Mouse (Mus musculus): ENCODE data around the gene Stk11ip.

Gene Stk11ip

GRCm38 (mm10) chr1:75521321-75522031, at the start of gene Stk11ip:
Stk11ip (plus strand) TSS chr1:75521529.
- peak; percentile 92 for DNase-seq (ENCODE audit: low read depth, low spot score)

DNA sequence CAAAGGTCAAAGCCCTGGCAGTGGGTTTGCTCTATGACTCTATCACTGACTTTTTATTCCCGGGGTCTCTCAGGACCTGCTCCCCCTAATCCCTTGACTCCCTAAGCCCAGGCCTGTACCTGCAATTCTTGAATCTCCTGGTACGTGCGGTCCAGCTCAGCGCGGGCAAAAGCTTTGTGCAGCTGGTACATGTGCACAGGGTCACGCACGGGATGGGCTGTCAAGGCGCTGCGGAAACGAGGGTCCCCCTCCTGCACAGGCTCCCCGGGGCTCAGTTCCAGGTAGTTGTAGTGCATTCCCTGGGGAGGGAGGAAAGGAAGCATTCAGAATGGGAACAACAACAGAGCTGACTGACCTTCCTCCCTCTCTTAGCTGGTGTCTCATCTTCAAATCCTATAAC, 44.9 kb upstream of the Stk11ip start:
- DNase-seq (ENCODE audit: low read depth, low spot score), result no peak

- peak; percentile 76 for DNase-seq (ENCODE audit: low read depth, low spot score)
These were observed 43.9 kb upstream of the Stk11ip start for GRCm38 (mm10) chr1:75477264-75477965.

GRCm38 (mm10) chr1:75477966-75478290, 43.4 kb upstream of the Stk11ip start:
- no peak for DNase-seq (ENCODE audit: low read depth, low spot score)

GRCm38 (mm10) chr1:75478497-75478896, 42.8 kb upstream of the Stk11ip start:
- DNase-seq (ENCODE audit: low read depth, low spot score), result no peak

DNA sequence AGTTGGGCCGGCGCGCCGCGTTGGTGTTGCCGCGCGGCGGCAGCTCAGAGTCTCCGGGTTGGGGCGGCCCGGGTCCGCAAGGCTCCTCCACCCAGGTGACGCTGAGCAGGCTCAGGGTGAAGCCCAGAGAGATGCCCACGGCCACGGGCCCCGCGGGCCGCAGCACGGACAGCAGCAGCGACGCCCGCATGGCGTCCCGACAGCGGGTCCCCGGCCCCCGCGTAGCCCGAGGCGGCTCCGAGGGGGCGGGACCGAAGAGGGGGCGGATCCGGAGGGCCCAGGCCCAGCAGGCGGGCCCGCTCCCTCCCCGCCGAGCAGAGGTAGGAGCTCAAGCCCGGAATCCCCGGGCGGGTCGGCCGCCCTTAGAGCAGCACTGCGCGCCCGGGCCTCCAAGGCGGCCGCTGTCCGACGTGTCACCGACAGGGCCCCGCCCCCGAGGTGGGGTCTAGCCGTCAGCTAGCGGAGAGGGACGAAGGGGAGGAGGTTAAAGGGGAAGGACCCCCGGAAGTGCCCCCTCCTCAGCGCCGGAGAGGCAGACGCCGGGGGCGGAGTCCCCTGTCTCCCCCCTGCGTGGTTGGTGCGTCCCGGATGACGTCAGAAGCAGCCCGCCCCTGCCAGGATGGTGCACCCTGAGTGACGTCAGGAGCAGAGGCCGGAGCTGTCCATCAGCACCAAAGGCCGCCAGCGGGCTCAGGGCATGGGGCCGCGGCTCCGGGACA, 42.3 kb upstream of the Stk11ip start, which contains the start of the genes Chpf and Tmem198:
Chpf (minus strand) TSS at position 392 of the 719 bp plus-strand sequence.
Tmem198 (plus strand) TSS at position 617 of the 719 bp plus-strand sequence.
- peak; percentile 95 for DNase-seq (ENCODE audit: low read depth, low spot score)

- DNase-seq (ENCODE audit: low read depth, low spot score), result no peak
These were observed 41.7 kb upstream of the Stk11ip start for GRCm38 (mm10) chr1:75479635-75479989.

DNA sequence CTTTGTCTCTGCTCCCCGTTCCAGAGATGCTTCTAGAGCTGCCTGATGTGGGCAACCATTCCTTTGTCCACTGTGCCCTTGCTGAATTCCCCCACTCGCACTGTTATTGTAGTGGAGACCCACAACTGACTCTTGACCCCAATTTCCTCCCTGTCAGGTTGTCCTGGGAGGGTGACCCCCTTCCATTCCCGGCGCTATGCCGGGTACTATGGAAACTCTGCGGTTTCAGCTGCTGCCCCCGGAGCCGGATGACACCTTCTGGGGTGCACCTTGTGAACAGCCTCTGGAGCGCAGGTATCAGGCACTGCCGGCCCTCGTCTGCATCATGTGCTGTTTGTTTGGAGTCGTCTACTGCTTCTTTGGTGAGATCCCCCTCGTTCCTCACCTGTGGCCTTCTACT, 41.3 kb upstream of the Stk11ip start:
- DNase-seq (ENCODE audit: low read depth, low spot score), result no peak

GRCm38 (mm10) chr1:75480735-75481134, 40.6 kb upstream of the Stk11ip start:
- no peak for DNase-seq (ENCODE audit: low read depth, low spot score)

DNA sequence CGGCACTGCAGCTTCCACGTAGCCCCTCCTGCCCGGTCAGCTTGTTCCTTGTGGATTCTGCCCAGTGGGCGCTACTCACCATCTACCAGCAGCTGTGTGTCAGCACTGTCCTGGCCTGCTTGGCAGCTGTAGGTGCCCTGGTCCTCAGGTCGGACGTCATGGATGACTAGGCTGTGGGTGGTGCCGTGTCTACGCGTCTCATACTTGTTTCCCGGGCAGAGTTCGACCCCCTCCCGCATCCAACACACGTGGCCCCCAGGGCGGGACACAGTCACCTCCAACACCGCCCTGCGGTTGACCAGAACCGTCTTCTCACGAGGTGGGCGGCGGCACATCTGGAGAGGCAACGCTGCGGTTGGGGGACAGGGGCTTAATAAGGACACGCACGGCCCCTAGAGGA, 34.8 kb upstream of the Stk11ip start:
- no peak for DNase-seq (ENCODE audit: low read depth, low spot score)

- no peak for DNase-seq (ENCODE audit: low read depth, low spot score)
These were observed 34.3 kb upstream of the Stk11ip start for GRCm38 (mm10) chr1:75487040-75487404.

- peak; percentile 57 for DNase-seq (ENCODE audit: low read depth, low spot score)
These were observed 33.7 kb upstream of the Stk11ip start for GRCm38 (mm10) chr1:75487405-75488161.

DNA sequence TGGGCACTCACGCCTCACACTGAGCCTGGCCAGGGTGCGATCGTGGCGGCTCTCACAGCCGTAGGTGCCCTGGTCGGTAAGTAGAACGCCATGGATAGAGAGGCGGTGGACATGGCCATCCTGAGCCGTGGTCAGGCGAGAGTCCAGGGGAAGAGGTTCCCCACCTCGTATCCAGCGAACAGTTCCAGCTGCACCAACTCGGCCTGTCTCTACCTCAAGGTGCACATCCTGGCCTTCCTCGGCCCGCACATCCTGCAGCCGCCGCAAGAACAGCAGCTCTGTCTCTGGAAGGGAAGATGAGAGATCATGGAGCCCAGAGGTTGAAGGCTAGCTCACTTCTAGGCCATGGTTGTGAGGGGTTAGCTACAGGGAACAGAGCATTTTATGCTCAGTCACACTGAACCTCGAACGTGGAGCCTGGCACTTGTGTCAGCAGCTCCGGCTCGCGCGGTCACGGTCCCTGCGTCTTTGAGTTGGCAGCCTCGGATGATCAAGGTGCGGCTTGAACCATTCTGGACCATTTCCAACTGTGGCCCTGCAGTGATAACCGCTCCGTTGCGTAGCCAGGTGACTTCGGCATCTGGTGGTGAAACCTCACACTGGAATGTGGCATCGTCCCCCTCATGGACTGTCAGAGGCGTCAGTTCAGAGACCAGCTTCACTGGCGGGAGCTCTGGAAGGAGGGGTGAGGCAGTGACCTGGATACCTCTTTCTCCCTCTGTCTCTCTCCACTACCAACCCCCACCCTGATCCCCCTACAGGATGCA, 30.4 kb upstream of the Stk11ip start:
- DNase-seq (ENCODE audit: low read depth, low spot score), result no peak

- DNase-seq (ENCODE audit: low read depth, low spot score), result no peak
These were observed 28.7 kb upstream of the Stk11ip start for GRCm38 (mm10) chr1:75492579-75493170.

DNA sequence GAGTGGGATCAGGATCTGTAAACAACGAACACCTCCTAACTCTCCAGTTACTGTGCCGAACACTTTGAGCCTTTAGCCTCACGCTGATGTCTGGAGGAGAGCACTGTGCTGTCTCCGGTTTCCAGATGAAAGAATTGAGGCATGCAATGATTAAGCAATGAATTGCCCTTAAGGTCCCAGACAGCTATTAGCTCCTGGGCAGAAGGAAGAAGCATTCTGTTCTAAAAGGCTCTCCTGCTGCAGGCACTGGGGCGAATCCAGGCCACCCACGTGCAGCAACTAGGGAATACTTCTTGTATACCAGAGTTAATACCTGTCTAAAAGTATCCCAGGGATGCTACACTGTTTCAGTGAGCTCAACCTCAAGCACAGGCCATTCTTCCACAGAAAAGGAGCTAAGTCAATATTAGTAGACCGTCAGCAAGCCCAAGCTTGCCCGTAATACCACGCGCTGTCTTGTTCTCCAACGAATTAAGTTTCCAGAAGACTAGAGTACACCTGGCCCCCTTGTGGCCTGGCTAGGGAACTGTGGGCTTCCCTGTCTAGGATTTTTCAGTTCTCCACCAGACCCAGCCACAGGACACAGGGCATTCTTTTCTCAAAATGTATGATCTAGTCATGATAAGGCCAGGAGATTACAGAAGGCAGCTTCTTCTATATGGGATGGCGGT, 26.3 kb upstream of the Stk11ip start:
- DNase-seq (ENCODE audit: low read depth, low spot score), result no peak

GRCm38 (mm10) chr1:75498897-75499296, 22.4 kb upstream of the Stk11ip start:
- no peak for DNase-seq (ENCODE audit: low read depth, low spot score)

GRCm38 (mm10) chr1:75499441-75499840, 21.9 kb upstream of the Stk11ip start:
- no peak for DNase-seq (ENCODE audit: low read depth, low spot score)

- DNase-seq (ENCODE audit: low read depth, low spot score), result no peak
These were observed 19.4 kb upstream of the Stk11ip start for GRCm38 (mm10) chr1:75501905-75502304.

- no peak for DNase-seq (ENCODE audit: low read depth, low spot score)
These were observed 18.2 kb upstream of the Stk11ip start for GRCm38 (mm10) chr1:75502945-75503650.

GRCm38 (mm10) chr1:75503651-75503980, 17.7 kb upstream of the Stk11ip start:
- DNase-seq (ENCODE audit: low read depth, low spot score), result no peak
